Mouse (Mus musculus): ENCODE measurements around the gene Il20rb.

DNA sequence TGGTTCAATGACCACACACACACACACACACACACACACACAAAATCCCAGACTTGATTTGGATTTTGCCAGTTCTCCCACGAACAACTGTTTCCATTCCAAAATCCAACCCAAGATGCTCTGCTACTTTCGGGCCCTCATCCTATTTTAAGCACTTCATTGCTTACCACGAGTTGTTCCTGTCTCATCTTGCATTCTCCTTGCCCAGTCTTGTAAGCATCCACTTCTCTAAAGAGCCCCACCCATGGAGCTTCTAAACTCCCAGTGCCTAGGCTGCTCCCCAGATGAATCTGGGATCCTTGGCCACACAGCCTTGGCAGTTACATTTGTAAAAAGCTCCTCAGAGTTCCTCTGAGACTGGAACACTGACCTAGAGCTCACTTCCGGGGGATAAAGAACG, 3.3 kb downstream of the Il20rb start:
- TF ChIP-seq CTCF (IDR thresholded peaks at IDR 0.05; ENCODE audit: low read depth) (no peak), EP300 (IDR thresholded peaks at IDR 0.05; ENCODE audit: low read depth) (no peak)
